Mouse (Mus musculus) liver, adult 2 months (tissue): ENCODE results near the gene Gm6583.

Source experiments
- CTCF ChIP-seq: fragments of 200-500 bp; IDR thresholded peaks from 2 replicates; pipeline ENCODE4 v1.5.1; 2011; ENCODE audit warnings: low read depth, low read length, control low read depth
- POLR2A ChIP-seq: fragments of 200-500 bp; IDR thresholded peaks from 2 replicates; pipeline ENCODE4 v1.6.1; 2011; ENCODE audit warnings: low read length, control low read depth; ENCODE audit not compliant: insufficient read depth; ENCODE audit errors: extremely low read depth

- TF ChIP-seq POLR2A (no peak), CTCF (no peak)
Measured at GRCm38 (mm10) chr5:112369326-112369725, 13.5 kb upstream of the Gm6583 start.
